Mouse (Mus musculus): ENCODE results near the gene Gm35549. TPM values are rescaled to one million over a fixed set of nuclear protein-coding genes. Genes with fewer than 3 reads are reported as not detected.

The Gm35549 gene
- polyA plus RNA-seq, 2 experiments, result not detected

DNA sequence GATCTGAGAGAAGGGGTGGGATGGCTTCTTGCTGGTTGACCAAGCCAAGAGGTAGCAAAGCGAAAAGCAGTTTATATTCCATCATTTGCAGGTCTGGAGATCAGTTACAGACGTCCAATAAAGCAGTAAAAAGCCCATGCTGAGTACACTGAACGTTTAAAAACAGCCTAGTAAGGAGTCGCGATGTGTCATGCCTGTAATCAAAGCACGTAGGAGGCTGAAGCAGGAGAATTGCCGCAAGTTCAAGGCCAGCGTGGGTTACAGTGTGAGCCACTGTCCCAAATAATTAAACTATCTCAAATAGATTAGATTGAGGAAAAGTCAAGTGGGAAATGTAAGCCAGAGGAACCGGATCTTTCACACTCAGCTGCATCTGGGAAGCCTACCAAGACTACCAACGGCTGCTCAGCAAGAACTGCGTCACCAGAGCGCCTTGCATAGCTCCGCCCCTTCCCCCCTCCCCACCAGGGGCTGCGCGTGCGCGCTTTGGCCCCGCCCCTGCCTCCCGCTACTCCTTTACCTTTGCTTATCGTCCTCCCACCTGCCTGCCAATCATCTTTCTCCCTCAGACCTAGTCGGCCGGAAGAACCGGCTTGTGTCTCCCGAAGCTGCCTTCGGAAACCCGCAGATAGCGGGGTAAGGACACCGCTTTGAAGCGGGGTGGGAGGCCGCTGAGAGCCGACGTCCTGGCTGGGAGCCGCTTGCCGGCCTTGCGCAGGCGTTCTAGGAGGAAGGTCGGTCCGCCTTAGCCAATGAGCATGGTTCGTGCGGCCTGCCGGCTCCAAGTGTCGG lies 38.6 kb downstream of the Gm35549 start, which contains the start of gene Tcaim:
Gene Tcaim, plus strand, starts transcription at position 487 of the 792 bp plus-strand sequence.
- Histone ChIP-seq H3K9me3 (ENCODE audit: control insufficient read depth, low read length) (no peaks in the 10 kb centered on the region), H3K4me3 (ENCODE audit: insufficient read depth in 1 of 2, low read depth in 2 of 2, low read length in 2 of 2) (peak within 1 kb of the TSS; percentile 66 to 68), H3K27me3 (ENCODE audit: control insufficient read depth, insufficient read depth, low read length) (no peaks in the 10 kb centered on the region), H3K27ac (peak within 1 kb of the TSS; percentile 0), H3K4me2 (ENCODE audit: low read depth) (peak within 1 kb of the TSS; percentile 67), H3K9ac (replicated peaks) (peak within 1 kb of the TSS; percentile 74), H3K36me3 (replicated peaks; ENCODE audit: control insufficient read depth, insufficient read depth, low read depth) (no peaks in the 10 kb centered on the region), H3K4me1 (replicated peaks; ENCODE audit: control insufficient read depth in 2 of 2, insufficient read depth in 2 of 2, low read length in 1 of 2) (peaks cover 3 to 13% of the 10 kb centered on the region in 2 experiments)
- ATAC-seq (ENCODE audit: insufficient read depth) (peak; percentile 93), DNase-seq (ENCODE audit: low read depth in 3 of 3, low spot score in 3 of 3) (peak; percentile 73 to 74 (median 73))
- TF ChIP-seq CTCF (IDR thresholded peaks at IDR 0.05; ENCODE audit: low read depth), result no peak
- WGBS (ENCODE audit: insufficient replicate concordance), result 6% methylated on average over 42 of the region's 42 CpGs

DNA sequence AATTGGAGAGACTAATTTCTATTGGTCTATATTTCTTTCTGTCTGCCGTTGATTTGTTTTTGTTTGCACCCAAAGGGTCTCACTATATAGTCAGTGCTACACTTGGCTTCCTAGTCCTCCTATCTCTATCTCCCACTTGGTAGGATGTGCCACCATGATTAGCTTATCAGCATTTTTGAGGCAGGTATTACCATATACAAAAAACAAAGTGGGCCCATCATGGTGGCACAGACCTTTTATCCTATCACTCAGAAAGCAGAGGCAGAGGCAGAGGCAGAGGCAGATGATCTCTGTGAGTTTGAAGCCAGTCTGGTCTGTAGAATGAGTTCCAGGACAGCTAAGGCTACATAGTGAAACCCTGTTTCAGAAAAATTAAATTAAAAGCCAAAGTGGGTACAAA lies 57.3 kb downstream of the Gm35549 start:
- Histone ChIP-seq H3K27ac (no peak overlapping the region), H3K4me1 (replicated peaks; ENCODE audit: control insufficient read depth in 2 of 2, insufficient read depth in 2 of 2, low read length in 1 of 2) (peaks cover 0 to 2% of the 10 kb centered on the region in 2 experiments; a peak in 2 of 4 replicates), H3K4me2 (ENCODE audit: low read depth) (no peak overlapping the region), H3K9me3 (ENCODE audit: control insufficient read depth, low read length) (no peaks in the 10 kb centered on the region), H3K9ac (replicated peaks) (no peak overlapping the region), H3K4me3 (ENCODE audit: insufficient read depth in 1 of 2, low read depth in 2 of 2, low read length in 2 of 2) (no peak overlapping the region), H3K27me3 (ENCODE audit: control insufficient read depth, insufficient read depth, low read length) (no peaks in the 10 kb centered on the region), H3K36me3 (replicated peaks; ENCODE audit: control insufficient read depth, insufficient read depth, low read depth) (no peaks in the 10 kb centered on the region)
- ATAC-seq (ENCODE audit: insufficient read depth) (peak; percentile 52; the same call in 1 of the 2 replicates), DNase-seq (ENCODE audit: low read depth in 3 of 3, low spot score in 3 of 3) (no peak)
- 43% methylated on average over 1 of the region's 1 CpGs for WGBS (ENCODE audit: insufficient replicate concordance)
- peak; percentile 32; the same call in 1 of the 2 replicates for TF ChIP-seq EP300 (IDR thresholded peaks at IDR 0.05; ENCODE audit: low read depth)
- TF ChIP-seq CTCF (IDR thresholded peaks at IDR 0.05; ENCODE audit: low read depth), result no peak

DNA sequence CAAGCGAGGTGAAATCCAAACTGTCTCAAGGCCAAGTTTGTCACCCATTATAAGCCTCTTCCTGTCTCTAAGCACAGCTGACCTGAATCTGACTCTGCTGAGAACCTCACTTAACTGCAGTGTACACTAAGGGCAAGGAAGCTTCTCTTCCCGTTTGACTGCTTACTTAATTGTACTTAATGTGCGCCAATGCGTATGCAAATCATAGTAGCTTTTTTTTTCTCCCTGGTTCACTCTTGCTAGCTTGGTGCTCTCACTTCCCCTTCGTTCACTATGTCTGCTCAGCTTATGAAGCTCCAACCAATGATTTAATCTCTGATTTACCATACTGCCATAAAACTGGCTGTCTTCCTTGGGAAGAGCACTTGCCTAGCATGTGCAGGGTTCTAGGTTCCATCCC lies 58.6 kb downstream of the Gm35549 start:
- H3K9ac ChIP-seq (replicated peaks), result no peak overlapping the region
- WGBS (ENCODE audit: insufficient replicate concordance), result 55% methylated on average over 5 of the region's 5 CpGs

More for the DNA sequence above, 58.6 kb downstream of the Gm35549 start:
- Histone ChIP-seq H3K27me3 (ENCODE audit: control insufficient read depth, insufficient read depth, low read length) (no peaks in the 10 kb centered on the region), H3K4me3 (ENCODE audit: insufficient read depth in 1 of 2, low read depth in 2 of 2, low read length in 2 of 2) (no peak overlapping the region), H3K4me1 (replicated peaks; ENCODE audit: control insufficient read depth in 2 of 2, insufficient read depth in 2 of 2, low read length in 1 of 2) (peaks cover 0 to 2% of the 10 kb centered on the region in 2 experiments; a peak in 2 of 4 replicates), H3K36me3 (replicated peaks; ENCODE audit: control insufficient read depth, insufficient read depth, low read depth) (no peaks in the 10 kb centered on the region), H3K4me2 (ENCODE audit: low read depth) (no peak overlapping the region), H3K27ac (no peak overlapping the region), H3K9me3 (ENCODE audit: control insufficient read depth, low read length) (no peaks in the 10 kb centered on the region)
- no peak for TF ChIP-seq CTCF (IDR thresholded peaks at IDR 0.05; ENCODE audit: low read depth)
- no peak for TF ChIP-seq EP300 (IDR thresholded peaks at IDR 0.05; ENCODE audit: low read depth)
- ATAC-seq (ENCODE audit: insufficient read depth), result no peak
- DNase-seq (ENCODE audit: low read depth in 3 of 3, low spot score in 3 of 3), result no peak

Other genes with a start within 250 kb of the Gm35549 start
- not detected in 2 replicates for gene Topaz1, start 96.7 kb downstream of the Gm35549 start, polyA plus RNA-seq (2012; rRNA removed)
- gene Topaz1, start 96.7 kb downstream of the Gm35549 start, polyA plus RNA-seq (2014; fragmentation: Nextera tagmentation; extraction: Ambion mirVana), result not detected in 2 replicates
- 1.4 TPM in 2 replicates for gene Tcaim, start 38.5 kb downstream of the Gm35549 start, polyA plus RNA-seq (2012; rRNA removed)
- gene Tcaim, start 38.5 kb downstream of the Gm35549 start, polyA plus RNA-seq (2014; fragmentation: Nextera tagmentation; extraction: Ambion mirVana), result 2.0 and 2.1 TPM in 2 replicates
- 16.0 and 18.0 TPM in 2 replicates for gene Zfp445, start 22.0 kb upstream of the Gm35549 start, polyA plus RNA-seq (2012; rRNA removed)
- 13.7 and 14.1 TPM in 2 replicates for gene Zfp445, start 22.0 kb upstream of the Gm35549 start, polyA plus RNA-seq (2014; fragmentation: Nextera tagmentation; extraction: Ambion mirVana)
- gene Zkscan7, start 41.6 kb upstream of the Gm35549 start, polyA plus RNA-seq (2012; rRNA removed), result 0.80 and 0.85 TPM in 2 replicates
- 0.22 and 0.34 TPM in 2 replicates for gene Zkscan7, start 41.6 kb upstream of the Gm35549 start, polyA plus RNA-seq (2014; fragmentation: Nextera tagmentation; extraction: Ambion mirVana)
- gene Zfp105, start 79.0 kb upstream of the Gm35549 start, polyA plus RNA-seq (2012; rRNA removed), result 0.68 and 1.1 TPM in 2 replicates
- gene Zfp105, start 79.0 kb upstream of the Gm35549 start, polyA plus RNA-seq (2014; fragmentation: Nextera tagmentation; extraction: Ambion mirVana), result 1.3 and 1.6 TPM in 2 replicates
- gene 1110059G10Rik, start 107.0 kb upstream of the Gm35549 start, polyA plus RNA-seq (2012; rRNA removed), result 6.1 and 9.1 TPM in 2 replicates
- 17.9 and 19.0 TPM in 2 replicates for gene 1110059G10Rik, start 107.0 kb upstream of the Gm35549 start, polyA plus RNA-seq (2014; fragmentation: Nextera tagmentation; extraction: Ambion mirVana)
- 15.2 and 43.7 TPM in 2 replicates for gene Kif15, start 107.0 kb upstream of the Gm35549 start, polyA plus RNA-seq (2012; rRNA removed)
- gene Kif15, start 107.0 kb upstream of the Gm35549 start, polyA plus RNA-seq (2014; fragmentation: Nextera tagmentation; extraction: Ambion mirVana), result 20.4 and 23.1 TPM in 2 replicates
- 3.2 and 3.9 TPM in 2 replicates for gene Tmem42, start 177.3 kb upstream of the Gm35549 start, polyA plus RNA-seq (2012; rRNA removed)
- gene Tmem42, start 177.3 kb upstream of the Gm35549 start, polyA plus RNA-seq (2014; fragmentation: Nextera tagmentation; extraction: Ambion mirVana), result 6.1 and 6.6 TPM in 2 replicates
- 0.02 TPM in 1 of 2 replicates, not detected in the other for gene Tgm4, start 190.7 kb upstream of the Gm35549 start, polyA plus RNA-seq (2012; rRNA removed)
- gene Tgm4, start 190.7 kb upstream of the Gm35549 start, polyA plus RNA-seq (2014; fragmentation: Nextera tagmentation; extraction: Ambion mirVana), result 0.18 TPM in 1 of 2 replicates, not detected in the other